Mouse (Mus musculus): ENCODE measurements around the gene Ube3b. TPM values are rescaled to one million over a fixed set of nuclear protein-coding genes. Genes with fewer than 3 reads are reported as not detected.

Ube3b gene
- total RNA-seq, 2 experiments from 2014 or later: 17.3 to 39.5 TPM

DNA sequence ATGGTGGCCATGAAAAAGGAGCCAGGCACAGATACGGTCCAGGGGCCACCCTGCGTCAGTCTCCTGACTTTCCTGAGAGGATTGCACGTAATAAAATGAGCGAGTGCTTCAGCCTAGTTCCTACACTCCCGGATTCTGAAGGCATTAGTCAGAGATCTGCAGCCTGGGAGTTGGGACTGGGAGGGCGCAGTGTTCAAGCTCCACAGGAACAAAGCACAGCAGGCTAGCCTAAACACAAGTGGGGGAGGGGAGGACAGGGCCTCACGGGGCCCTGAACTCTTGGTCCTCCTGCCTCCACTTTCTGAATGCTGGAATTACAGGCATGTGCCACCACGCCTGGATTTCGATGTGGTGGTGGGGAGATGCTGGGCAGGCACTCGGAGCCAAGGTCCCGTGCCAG is 7.8 kb upstream of the Ube3b start:
- no peak for ATAC-seq (replicated peaks; ENCODE audit: low FRiP score, low TSS enrichment, poor library complexity, severe bottlenecking)

DNA sequence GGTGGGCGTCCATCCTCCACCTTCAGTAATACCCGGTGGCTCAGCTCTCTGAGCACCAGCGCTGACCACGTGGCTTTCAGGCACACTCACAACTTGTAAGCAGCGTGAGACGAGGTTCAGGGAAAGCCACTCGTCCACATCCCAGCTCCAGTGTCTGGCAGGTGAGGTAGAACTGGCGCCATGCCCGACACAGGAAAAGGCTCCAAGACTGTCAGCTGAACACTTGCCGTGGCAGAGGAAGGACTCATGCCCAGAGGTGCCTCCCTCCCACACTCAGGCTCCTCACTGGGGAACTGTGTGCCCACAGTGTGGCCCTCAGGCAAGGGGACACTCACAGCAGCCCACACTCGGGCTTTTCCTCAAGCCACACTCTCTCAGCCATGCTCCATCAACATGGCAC is 7.2 kb upstream of the Ube3b start:
- ATAC-seq (replicated peaks; ENCODE audit: low FRiP score, low TSS enrichment, poor library complexity, severe bottlenecking): no peak

DNA sequence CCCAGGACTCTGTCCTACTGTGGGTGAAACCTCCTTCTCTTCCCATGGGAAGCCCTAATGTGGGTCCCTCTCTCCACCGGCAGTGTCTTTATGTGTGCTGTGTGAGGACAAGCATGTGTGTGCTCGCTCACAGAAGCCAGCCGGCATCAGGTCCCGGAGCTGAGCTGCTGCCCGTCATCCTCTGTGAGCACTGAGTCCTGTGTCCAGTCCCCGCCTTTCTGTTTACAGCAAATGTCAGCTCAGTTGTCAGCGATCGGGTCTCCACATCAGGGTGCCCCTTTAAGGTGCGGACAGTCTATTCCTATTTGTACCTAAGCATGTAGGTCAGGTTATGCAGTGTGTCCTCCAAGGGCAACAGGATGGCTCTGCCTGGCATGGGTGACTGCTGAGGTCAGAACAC is 6.8 kb upstream of the Ube3b start:
- no peak for ATAC-seq (replicated peaks; ENCODE audit: low FRiP score, low TSS enrichment, poor library complexity, severe bottlenecking)

DNA sequence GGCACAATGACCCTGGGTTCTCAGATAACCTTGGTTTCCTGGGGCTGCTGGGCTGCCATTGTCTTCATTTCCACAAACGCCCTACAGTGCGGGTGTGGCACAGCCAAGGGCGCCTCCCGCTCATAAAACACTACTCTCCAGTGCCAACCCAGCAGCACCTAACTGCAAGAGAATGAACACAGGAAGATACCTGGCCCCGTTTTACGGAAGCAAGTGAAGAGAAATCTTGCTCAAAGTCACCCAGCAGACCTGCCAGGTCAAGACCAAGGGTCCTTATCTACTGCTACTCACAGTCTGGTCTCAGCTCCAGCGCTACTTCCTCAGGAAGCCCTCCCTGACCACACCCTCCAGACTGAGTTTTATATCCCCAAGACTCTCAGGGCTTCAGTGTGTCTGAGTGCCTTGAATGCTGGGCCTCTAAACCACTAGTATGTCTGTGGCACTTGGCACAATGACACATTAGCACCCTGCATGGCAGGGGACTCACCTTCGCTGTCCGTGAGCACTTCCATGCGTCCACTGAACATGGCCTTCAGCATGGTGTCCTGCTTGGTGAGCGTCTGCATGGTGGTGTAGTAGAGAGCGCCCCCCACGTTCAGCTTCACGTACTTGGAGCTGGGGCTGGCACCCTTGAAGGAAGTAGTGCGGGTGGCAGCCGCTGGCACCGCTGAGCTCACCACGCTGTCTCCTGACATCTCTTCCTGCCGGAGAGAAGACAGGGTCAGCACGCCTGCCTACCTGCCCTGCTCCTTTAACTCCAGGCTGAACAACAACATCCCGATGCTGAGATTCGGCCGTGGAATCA is 5.8 kb upstream of the Ube3b start:
- ATAC-seq (replicated peaks; ENCODE audit: low FRiP score, low TSS enrichment, poor library complexity, severe bottlenecking): peak; percentile 57

DNA sequence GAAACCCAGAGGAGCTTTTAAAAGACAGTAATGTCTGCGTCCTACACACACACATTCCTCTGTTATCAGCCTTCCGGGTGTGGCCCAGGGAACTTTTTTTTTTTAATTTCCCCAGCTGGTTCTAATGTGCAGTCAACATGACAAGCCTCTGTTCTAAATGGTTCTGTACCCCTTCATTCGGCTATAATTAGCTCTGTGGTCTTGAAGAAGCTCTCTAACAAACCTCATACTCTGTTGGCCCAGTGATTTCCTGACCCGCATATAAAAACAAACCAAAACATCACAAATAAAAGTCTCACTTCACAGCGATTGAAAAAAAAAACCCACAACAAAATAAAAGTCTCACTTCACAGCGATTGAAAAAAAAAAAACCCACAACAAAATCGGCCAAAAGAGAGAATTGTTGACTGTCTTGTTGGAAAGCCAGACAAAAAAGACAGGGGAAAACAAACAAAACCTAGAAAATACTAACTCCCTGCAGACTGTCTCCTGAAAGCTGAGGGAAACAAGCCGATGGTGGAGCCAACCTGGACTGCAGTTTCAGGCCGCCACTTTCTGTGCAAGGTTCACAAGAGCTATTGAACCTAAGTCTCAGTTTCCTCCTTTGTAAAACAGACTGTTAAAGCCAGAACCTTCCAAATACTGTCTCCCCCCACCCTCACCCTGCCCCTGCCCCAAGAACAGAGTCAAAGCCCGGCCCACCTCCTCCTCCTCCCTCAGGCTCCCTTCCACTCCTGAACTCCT is 2.1 kb upstream of the Ube3b start:
- no peak for ATAC-seq (replicated peaks; ENCODE audit: low FRiP score, low TSS enrichment, poor library complexity, severe bottlenecking)

DNA sequence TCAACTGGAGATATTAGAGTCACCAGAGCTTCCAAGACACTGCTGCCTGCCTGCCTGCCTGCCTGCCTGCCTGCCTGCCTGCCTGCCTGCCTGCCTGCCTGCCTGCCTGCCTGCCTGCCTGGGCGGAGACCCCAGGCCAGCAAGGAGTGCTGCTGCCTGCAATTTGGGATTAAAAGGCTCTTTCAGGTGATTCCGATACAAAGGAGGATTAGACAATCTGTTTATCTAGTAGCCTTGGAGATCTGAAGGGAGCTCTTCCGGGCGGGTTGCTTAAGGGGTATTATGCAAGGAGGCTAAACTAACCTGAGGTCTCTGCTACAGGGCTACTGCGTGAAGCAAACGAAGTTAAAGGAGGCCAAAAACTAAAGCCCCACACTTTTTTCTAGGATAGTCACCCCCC is 1.5 kb upstream of the Ube3b start:
- no peak for ATAC-seq (replicated peaks; ENCODE audit: low FRiP score, low TSS enrichment, poor library complexity, severe bottlenecking)

DNA sequence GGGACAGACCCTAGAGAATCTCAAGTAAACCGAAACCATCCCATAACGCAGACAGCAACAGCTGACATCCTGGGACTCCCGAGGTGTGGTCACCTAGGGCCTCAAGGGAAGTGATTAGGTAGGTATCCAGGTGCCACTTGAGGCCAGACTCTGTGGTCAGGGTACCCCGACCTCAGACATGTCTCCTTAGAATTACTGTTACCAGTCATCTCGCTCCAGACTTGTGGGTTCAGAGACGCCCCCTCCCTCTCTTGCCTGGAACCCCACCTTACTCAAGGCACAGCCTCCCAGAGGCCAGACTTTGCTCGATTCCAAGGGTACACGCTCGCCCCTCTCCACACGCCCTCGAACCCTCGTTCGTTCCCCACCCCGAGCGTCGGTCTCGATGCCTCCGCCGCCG is 644 bp upstream of the Ube3b start:
- no peak for ATAC-seq (replicated peaks; ENCODE audit: low FRiP score, low TSS enrichment, poor library complexity, severe bottlenecking)

DNA sequence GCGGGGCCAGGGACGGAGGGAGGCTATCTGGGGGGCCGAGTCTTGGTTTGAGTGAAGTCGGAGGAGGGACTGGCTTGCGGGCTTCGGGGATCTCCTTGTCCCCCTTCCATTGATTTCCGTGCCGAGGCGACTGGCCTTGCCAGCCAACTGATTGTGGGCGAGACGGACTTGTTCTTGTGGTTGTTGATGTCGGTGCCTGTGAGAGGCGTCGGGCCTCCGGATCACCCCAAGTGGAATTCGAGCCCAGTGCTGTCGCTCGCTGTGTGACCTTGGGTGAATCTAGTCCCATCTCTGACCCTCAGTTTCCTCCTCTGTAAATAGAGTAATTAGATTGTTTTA is 575 bp downstream of the Ube3b start:
- ATAC-seq (replicated peaks; ENCODE audit: low FRiP score, low TSS enrichment, poor library complexity, severe bottlenecking): 0 out of 2 replicates have a peak, but pooled peaks have one; percentile 9

DNA sequence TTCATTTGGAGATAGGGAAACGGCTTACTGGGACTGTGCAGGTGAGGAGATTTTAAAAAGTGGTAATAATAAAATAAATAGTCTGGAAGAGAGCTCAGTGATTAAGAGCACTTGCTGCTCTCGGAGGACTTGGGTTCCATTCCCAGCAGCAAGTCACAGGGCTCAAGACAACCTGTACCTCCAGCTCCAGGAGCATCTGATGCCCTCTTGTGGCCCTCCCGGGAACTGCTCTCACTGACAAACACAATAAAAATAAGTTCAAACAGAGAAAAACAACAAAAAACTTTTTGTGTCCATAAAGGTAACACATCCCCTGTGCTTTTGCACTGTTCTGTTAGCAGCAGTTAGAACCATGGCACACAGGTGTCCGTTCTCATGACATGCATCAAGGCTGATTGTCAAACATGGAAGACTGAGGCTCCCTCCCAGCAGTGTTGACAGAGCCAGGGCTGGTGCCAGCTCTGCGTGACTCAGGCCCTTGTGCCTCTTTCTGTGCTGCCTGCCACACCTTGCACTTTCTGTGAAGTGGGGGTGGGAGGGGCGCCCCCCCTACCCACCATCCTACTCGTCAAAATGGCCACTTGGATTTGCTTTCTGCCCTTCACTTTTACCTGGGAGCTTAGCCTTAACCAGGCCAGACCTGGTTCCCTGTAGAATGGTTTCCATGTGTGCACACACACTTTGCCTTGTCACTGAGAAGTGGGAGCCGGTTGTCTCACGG is 2.9 kb downstream of the Ube3b start:
- ATAC-seq (replicated peaks; ENCODE audit: low FRiP score, low TSS enrichment, poor library complexity, severe bottlenecking): no peak

DNA sequence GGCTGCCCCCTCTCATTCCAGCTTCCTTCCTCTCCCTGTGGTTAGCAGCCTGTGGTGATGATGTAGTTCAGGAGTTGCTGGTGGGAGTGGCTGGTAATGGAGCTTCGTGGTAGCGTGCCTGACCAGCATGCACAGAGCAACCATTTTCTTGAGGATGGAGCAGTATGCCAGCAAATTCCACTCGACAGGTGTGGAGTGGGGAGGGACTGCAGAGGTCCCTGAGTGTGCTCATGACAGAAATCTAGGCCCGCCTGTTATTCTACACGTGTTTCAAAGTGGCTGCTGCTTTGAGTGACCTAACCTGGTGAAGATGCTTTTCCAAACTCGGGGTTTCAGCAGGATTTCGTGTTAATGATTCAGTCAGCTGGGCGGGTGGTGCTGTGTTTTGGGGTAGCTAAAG is 4.0 kb downstream of the Ube3b start:
- no peak for ATAC-seq (replicated peaks; ENCODE audit: low FRiP score, low TSS enrichment, poor library complexity, severe bottlenecking)

DNA sequence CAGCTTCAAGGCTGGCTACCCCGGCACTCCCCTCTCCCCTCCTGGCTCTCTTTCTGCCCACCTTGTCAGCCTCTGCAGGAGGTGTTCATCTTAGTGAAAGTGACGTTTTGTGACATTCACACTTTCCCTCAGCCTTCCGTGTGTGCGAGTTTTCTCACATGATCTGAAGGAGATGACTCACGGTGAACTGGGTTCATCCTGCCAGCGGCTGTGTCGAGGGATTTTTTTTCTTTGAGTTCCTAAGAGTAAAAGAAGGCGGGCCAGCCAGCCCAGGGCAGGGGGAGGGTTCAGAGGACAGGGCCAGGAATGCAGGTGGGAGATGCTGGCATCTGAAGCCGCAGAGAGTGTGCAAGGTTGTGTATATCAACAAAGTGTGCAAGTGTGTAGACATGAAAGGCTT is 12.8 kb downstream of the Ube3b start:
- no peak for ATAC-seq (replicated peaks; ENCODE audit: low FRiP score, low TSS enrichment, poor library complexity, severe bottlenecking)

DNA sequence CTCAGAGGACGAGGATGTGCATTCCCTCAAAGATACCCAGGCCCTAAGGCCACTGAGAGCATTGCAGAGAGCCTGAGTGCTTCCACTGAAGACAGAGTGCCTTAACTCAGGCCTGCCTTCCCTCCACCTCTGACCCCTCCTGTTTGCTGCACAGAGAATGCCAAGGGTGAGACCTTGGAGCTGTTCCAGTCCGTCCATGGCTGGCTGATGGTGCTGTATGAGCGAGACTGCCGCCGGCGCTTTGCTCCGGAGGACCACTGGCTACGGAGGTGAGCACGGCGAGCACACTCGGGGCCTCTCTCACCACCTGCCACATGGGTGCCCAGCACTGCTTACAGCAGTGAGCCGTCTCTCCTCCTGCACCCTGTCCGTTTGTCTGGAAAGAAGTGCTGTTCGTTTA is 26.2 kb downstream of the Ube3b start:
- no peak for ATAC-seq (replicated peaks; ENCODE audit: low FRiP score, low TSS enrichment, poor library complexity, severe bottlenecking)

DNA sequence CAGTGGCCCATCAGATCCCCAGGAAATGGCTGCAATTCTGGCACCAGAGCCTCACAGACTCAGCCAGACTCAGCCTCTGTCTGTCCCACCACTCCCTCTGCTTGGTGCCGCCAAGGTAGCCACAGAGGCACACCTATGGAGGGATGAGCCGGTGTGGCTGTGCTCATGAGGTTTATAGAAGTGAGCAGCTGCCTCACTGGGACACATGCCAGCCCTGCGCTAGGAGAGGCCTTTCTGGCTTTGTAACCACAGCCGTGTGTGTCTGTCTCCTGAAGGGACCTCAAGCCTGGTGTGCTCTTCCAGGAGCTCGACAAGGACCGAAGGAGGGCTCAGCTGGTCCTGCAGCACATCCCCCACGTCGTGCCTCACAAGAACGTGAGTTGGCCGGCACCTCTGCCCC is 26.9 kb downstream of the Ube3b start:
- no peak for ATAC-seq (replicated peaks; ENCODE audit: low FRiP score, low TSS enrichment, poor library complexity, severe bottlenecking)

DNA sequence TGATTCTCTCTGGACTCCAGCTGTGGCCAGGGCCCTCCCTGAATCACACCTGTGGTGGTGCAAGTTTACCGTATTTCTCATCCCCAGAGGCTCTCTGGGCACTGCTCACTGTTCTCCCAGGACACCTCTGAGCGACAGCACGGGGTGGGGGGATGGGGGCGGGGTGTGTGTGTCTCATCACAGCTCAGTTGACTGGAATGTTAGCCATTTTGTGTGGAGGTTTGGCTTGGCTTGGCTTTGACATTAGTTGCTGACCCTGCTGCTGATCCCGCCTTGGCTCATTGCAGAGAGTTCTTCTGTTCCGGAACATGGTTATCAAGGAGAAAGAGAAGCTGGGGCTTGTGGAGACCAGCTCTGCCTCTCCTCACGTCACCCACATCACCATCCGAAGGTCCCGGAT is 27.4 kb downstream of the Ube3b start:
- no peak for ATAC-seq (replicated peaks; ENCODE audit: low FRiP score, low TSS enrichment, poor library complexity, severe bottlenecking)

DNA sequence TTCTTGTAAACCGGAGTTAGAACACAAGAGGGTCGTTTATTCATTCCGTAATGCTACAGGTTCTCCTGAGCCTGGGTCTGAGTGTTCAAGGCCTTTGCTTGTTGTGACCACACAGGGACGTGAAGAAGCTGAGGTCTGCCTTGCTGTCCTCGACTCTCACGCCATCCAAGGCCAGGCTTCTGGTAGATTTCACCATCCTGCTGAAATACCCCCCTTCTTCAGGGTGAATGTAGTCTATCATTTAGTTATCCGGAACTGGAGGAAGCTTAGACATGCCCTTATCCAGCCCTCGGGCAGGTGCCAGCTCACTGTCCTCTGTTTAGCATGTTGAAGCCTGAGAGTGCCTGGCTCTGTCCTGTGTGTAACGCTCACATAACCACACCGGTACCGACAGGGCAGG is 28.4 kb downstream of the Ube3b start:
- ATAC-seq (replicated peaks; ENCODE audit: low FRiP score, low TSS enrichment, poor library complexity, severe bottlenecking): no peak

DNA sequence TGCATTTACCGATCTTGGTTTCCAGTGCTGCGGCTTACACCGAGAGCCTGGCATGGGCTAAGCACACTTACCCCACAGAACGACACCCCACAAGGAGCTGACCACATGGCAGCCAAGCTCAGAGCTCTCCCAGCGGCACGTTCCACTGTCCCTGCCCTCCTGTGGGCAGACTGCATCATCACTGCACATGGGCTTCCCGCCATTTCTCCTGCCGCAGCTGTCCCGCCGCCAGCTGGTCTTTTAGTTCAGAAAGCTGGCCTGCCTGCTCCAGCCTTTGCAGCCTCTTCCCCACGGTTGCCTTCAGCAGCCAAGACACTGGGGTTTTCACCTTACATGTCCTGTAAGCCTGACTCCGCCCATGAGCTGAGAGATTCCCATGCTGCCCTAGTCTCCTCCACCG is 30.0 kb downstream of the Ube3b start:
- ATAC-seq (replicated peaks; ENCODE audit: low FRiP score, low TSS enrichment, poor library complexity, severe bottlenecking): no peak

DNA sequence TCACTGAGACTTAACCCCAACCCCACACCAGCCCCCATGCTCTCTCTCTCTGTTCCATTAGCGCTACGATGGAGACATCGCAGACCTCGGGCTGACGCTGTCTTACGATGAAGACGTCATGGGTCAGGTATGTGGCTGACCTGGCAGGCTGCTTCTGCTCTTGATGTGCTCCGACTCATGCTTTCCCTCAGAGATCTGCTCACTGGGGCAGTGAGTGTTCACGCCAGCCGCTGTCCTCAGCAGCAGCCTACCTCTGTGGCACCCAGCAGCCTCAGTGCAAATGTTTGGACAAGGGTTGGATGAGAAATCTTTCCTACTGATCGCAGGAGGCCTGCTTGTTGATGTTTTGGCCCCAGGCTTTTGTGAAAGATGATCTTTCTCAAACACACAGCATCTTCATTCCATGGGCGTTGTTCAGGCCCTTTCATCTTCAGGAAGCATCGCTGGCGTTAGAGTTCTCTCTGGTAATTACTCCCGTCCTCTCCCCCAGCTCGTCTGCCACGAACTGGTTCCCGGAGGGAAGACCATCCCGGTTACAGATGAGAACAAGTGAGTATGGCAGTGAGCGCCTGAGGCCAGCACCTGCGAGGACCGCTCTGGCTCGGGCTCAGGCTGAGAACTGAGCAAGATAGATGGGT is 32.1 kb downstream of the Ube3b start:
- no peak for ATAC-seq (replicated peaks; ENCODE audit: low FRiP score, low TSS enrichment, poor library complexity, severe bottlenecking)

DNA sequence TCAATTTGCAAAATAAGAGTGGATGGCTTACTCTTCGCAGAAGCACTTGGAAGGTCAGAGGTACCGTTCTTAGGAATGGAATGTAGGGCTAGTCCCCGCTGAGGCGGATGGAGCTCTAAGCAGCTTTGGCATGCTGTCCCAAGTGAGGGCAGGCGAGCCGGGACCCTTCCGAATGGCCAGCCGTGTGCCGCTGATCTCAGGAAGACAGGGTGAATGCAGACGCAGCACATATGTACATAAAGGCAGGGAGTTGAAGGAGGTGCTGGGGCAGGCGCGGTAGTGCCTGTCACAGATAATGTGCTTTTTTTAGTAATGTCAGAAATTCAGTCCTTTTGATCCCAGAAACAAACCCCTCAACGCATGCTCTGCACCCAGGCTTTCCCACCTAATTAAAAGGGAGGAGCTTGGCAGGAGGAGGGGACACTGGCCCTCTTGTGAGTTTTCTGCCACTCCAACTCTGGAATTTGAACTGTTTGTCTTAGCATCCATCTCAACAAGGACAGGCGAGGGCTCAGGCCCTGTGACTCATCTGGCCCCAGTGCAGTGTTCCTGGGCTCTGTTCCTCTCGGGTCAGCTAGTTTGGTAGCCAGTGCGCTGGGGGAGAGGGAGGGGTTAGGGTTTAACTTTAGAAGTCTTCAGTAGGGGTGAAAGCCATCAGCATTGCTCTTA is 32.8 kb downstream of the Ube3b start:
- no peak for ATAC-seq (replicated peaks; ENCODE audit: low FRiP score, low TSS enrichment, poor library complexity, severe bottlenecking)

DNA sequence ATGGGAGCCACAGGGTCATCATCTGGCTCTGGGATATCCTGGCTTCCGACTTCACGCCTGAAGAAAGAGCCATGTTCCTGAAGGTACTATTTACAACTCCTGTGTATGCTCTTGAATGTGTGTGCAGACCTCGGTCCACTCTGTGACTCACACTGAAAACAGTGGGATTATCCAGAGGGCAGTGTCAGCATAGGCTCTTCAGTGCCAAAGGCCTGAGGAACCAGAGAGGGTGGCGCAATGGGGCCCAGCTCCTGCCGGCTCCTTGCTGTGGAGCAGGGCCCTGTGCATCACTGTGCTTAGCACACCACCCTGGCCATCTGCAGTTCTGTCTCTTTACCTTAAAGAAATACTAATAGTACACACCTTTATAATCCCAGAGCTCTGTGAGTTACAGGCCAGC is 35.2 kb downstream of the Ube3b start:
- no peak for ATAC-seq (replicated peaks; ENCODE audit: low FRiP score, low TSS enrichment, poor library complexity, severe bottlenecking)

DNA sequence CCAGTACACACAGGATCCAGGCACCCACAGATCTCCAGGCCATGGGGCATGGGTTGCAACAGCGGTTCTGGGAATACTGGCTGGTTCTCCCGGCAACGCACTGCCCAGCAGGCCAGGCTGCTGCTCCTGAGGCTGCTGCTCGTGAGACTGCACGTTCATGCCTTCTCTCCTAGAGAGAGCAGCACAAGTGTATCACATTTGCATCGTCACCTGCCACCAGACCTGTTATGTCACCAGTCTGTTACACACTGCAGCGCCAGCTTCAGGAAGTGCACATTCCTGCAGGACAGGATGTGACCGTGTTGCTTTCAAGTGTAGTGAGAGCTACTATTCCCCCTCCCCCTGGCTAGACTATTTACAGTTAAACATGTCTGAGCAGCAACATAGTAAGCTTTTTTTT is 36.4 kb downstream of the Ube3b start:
- ATAC-seq (replicated peaks; ENCODE audit: low FRiP score, low TSS enrichment, poor library complexity, severe bottlenecking): no peak
